Mouse (Mus musculus): ENCODE measurements at regions not wholly inside any gene's neighbourhood (a gene's known extent, or its start where the extent isn't known, plus 50 kb on each side); places are given as distances from the start of the nearest gene placed in this dataset.

- Histone ChIP-seq H3K27ac (ENCODE audit: insufficient read depth, low read length) (no peak overlapping the region), H3K4me1 (ENCODE audit: control insufficient read depth, insufficient read depth, low read length) (no peaks in the 10 kb centered on the region), H3K27me3 (ENCODE audit: control insufficient read depth, insufficient read depth, low read length) (no peaks in the 10 kb centered on the region), H3K4me3 (replicated peaks; ENCODE audit: insufficient read depth, low read depth, low read length) (no peak overlapping the region)
- no peak for DNase-seq
- 68% methylated on average over 3 of the region's 3 CpGs for WGBS
- TF ChIP-seq CTCF (IDR thresholded peaks at IDR 0.05; ENCODE audit: borderline replicate concordance, insufficient read depth, low read depth, low read length) (no peak), POLR2A (IDR thresholded peaks at IDR 0.05; ENCODE audit: borderline replicate concordance, insufficient read depth, low read length) (no peak)
These were observed 128.7 kb upstream of the Prkg2 start for GRCm38 (mm10) chr5:99165807-99166360.

GRCm38 (mm10) chr5:99157973-99158372, 120.8 kb upstream of the Prkg2 start:
- TF ChIP-seq CTCF (IDR thresholded peaks at IDR 0.05; ENCODE audit: borderline replicate concordance, insufficient read depth, low read depth, low read length) (peak; percentile 58; the same call in 1 of the 2 replicates), POLR2A (IDR thresholded peaks at IDR 0.05; ENCODE audit: borderline replicate concordance, insufficient read depth, low read length) (no peak)
- peak; percentile 8 to 15 for DNase-seq
- no peak overlapping the region for H3K27ac ChIP-seq (ENCODE audit: insufficient read depth, low read length)
- WGBS, result 11% methylated on average over 1 of the region's 1 CpGs
- H3K4me1 ChIP-seq (ENCODE audit: control insufficient read depth, insufficient read depth, low read length), result no peaks in the 10 kb centered on the region
- no peaks in the 10 kb centered on the region for H3K27me3 ChIP-seq (ENCODE audit: control insufficient read depth, insufficient read depth, low read length)
- no peak overlapping the region for H3K4me3 ChIP-seq (replicated peaks; ENCODE audit: insufficient read depth, low read depth, low read length)

GRCm38 (mm10) chr5:99153269-99153850, 116.2 kb upstream of the Prkg2 start:
- Histone ChIP-seq H3K4me3 (replicated peaks; ENCODE audit: insufficient read depth, low read depth, low read length) (no peak overlapping the region), H3K27ac (ENCODE audit: insufficient read depth, low read length) (no peak overlapping the region), H3K27me3 (ENCODE audit: control insufficient read depth, insufficient read depth, low read length) (no peaks in the 10 kb centered on the region), H3K4me1 (ENCODE audit: control insufficient read depth, insufficient read depth, low read length) (no peaks in the 10 kb centered on the region)
- TF ChIP-seq CTCF (IDR thresholded peaks at IDR 0.05; ENCODE audit: borderline replicate concordance, insufficient read depth, low read depth, low read length) (no peak), POLR2A (IDR thresholded peaks at IDR 0.05; ENCODE audit: borderline replicate concordance, insufficient read depth, low read length) (no peak)
- DNase-seq, result no peak
- 64% methylated on average over 2 of the region's 2 CpGs for WGBS

GRCm38 (mm10) chr5:99152299-99152698, 115.1 kb upstream of the Prkg2 start:
- Histone ChIP-seq H3K4me1 (ENCODE audit: control insufficient read depth, insufficient read depth, low read length) (no peaks in the 10 kb centered on the region), H3K4me3 (replicated peaks; ENCODE audit: insufficient read depth, low read depth, low read length) (no peak overlapping the region), H3K27ac (ENCODE audit: insufficient read depth, low read length) (no peak overlapping the region), H3K27me3 (ENCODE audit: control insufficient read depth, insufficient read depth, low read length) (no peaks in the 10 kb centered on the region)
- TF ChIP-seq POLR2A (IDR thresholded peaks at IDR 0.05; ENCODE audit: borderline replicate concordance, insufficient read depth, low read length), result no peak
- no peak for TF ChIP-seq CTCF (IDR thresholded peaks at IDR 0.05; ENCODE audit: borderline replicate concordance, insufficient read depth, low read depth, low read length)
- WGBS, result 92% methylated on average over 4 of the region's 4 CpGs
- no peak for DNase-seq

- Histone ChIP-seq H3K4me3 (replicated peaks; ENCODE audit: insufficient read depth, low read depth, low read length) (no peak overlapping the region), H3K27me3 (ENCODE audit: control insufficient read depth, insufficient read depth, low read length) (no peaks in the 10 kb centered on the region), H3K4me1 (ENCODE audit: control insufficient read depth, insufficient read depth, low read length) (no peaks in the 10 kb centered on the region), H3K27ac (ENCODE audit: insufficient read depth, low read length) (no peak overlapping the region)
- WGBS, result 19% methylated on average over 1 of the region's 1 CpGs
- no peak for DNase-seq
- TF ChIP-seq CTCF (IDR thresholded peaks at IDR 0.05; ENCODE audit: borderline replicate concordance, insufficient read depth, low read depth, low read length), result no peak
These were observed 112.8 kb upstream of the Prkg2 start for GRCm38 (mm10) chr5:99149904-99150303.

GRCm38 (mm10) chr5:99132670-99133069, 95.5 kb upstream of the Prkg2 start:
- no peak for TF ChIP-seq CTCF (IDR thresholded peaks at IDR 0.05; ENCODE audit: borderline replicate concordance, insufficient read depth, low read depth, low read length)
- no peak for TF ChIP-seq POLR2A (IDR thresholded peaks at IDR 0.05; ENCODE audit: borderline replicate concordance, insufficient read depth, low read length)
- Histone ChIP-seq H3K27me3 (ENCODE audit: control insufficient read depth, insufficient read depth, low read length) (no peaks in the 10 kb centered on the region), H3K4me3 (replicated peaks; ENCODE audit: insufficient read depth, low read depth, low read length) (no peak overlapping the region), H3K27ac (ENCODE audit: insufficient read depth, low read length) (no peak overlapping the region), H3K4me1 (ENCODE audit: control insufficient read depth, insufficient read depth, low read length) (no peaks in the 10 kb centered on the region)
- no peak for DNase-seq
- WGBS, result 76% methylated on average over 2 of the region's 2 CpGs

- Histone ChIP-seq H3K27me3 (ENCODE audit: control insufficient read depth, insufficient read depth, low read length) (no peaks in the 10 kb centered on the region), H3K27ac (ENCODE audit: insufficient read depth, low read length) (no peak overlapping the region), H3K4me1 (ENCODE audit: control insufficient read depth, insufficient read depth, low read length) (no peaks in the 10 kb centered on the region), H3K4me3 (replicated peaks; ENCODE audit: insufficient read depth, low read depth, low read length) (no peak overlapping the region)
- TF ChIP-seq CTCF (IDR thresholded peaks at IDR 0.05; ENCODE audit: borderline replicate concordance, insufficient read depth, low read depth, low read length) (no peak), POLR2A (IDR thresholded peaks at IDR 0.05; ENCODE audit: borderline replicate concordance, insufficient read depth, low read length) (no peak)
- no peak for DNase-seq
- 19% methylated on average over 6 of the region's 6 CpGs for WGBS
These were observed 91.5 kb upstream of the Prkg2 start for GRCm38 (mm10) chr5:99128628-99129027.

- 95% methylated on average over 3 of the region's 3 CpGs for WGBS
- no peaks in the 10 kb centered on the region for H3K27me3 ChIP-seq (ENCODE audit: control insufficient read depth, insufficient read depth, low read length)
- H3K4me1 ChIP-seq (ENCODE audit: control insufficient read depth, insufficient read depth, low read length), result no peaks in the 10 kb centered on the region
- H3K4me3 ChIP-seq (replicated peaks; ENCODE audit: insufficient read depth, low read depth, low read length), result no peak overlapping the region
- TF ChIP-seq CTCF (IDR thresholded peaks at IDR 0.05; ENCODE audit: borderline replicate concordance, insufficient read depth, low read depth, low read length), result no peak
- TF ChIP-seq POLR2A (IDR thresholded peaks at IDR 0.05; ENCODE audit: borderline replicate concordance, insufficient read depth, low read length), result no peak
- DNase-seq, result no peak
- no peak overlapping the region for H3K27ac ChIP-seq (ENCODE audit: insufficient read depth, low read length)
These were observed 88.3 kb upstream of the Prkg2 start for GRCm38 (mm10) chr5:99125418-99125817.
